Mouse (Mus musculus) heart, embryonic 14.5 days (tissue): Measurements from ENCODE around the gene Spg11. TPM values are rescaled to one million over a fixed set of nuclear protein-coding genes. Genes with fewer than 3 reads are reported as not detected.

ENCODE experiments used
- ATAC-seq: fragments of 200-750 bp; cut with Nextera tagmentation; 2 replicates; pipeline ENCODE4 v1.8.0; 2017; ENCODE audit warnings: low read depth, moderate TSS enrichment; ENCODE audit not compliant: insufficient number of reproducible peaks, insufficient read depth, low FRiP score
- H3K27ac ChIP-seq, 2 experiments: fragments of 200-500 bp in 1 of 2; fragments of 300-500 bp in 1 of 2; sonication (generic) in 1 of 2; replicated peaks in 1 of 2; 2 replicates each; pipeline ENCODE4 v1.5.1; 2012 to 2014; ENCODE audit warnings: low read depth in 2 of 2, low read length in 2 of 2, control low read depth in 1 of 2, mild to moderate bottlenecking in 1 of 2, mixed read lengths in 1 of 2; ENCODE audit not compliant: control insufficient read depth in 1 of 2, insufficient read depth in 1 of 2
- H3K27me3 ChIP-seq: fragments of 300-500 bp; sonication (generic); 2 replicates; pipeline ENCODE4 v1.6.1; 2014; ENCODE audit warnings: mild to moderate bottlenecking, low read length, control low read depth; ENCODE audit not compliant: control insufficient read depth, insufficient read depth
- H3K36me3 ChIP-seq: fragments of 300-500 bp; sonication (generic); 2 replicates; pipeline ENCODE4 v1.6.1; 2014; ENCODE audit warnings: mild to moderate bottlenecking, control low read depth, low read length, mixed read lengths; ENCODE audit not compliant: control insufficient read depth, insufficient read depth
- H3K4me1 ChIP-seq, 2 experiments: fragments of 200-500 bp in 1 of 2; fragments of 300-500 bp in 1 of 2; sonication (generic) in 1 of 2; 2 replicates each; pipeline ENCODE4 v1.6.1; 2012 to 2014; ENCODE audit warnings: low read length in 2 of 2, control low read depth in 1 of 2, mixed read lengths in 1 of 2; ENCODE audit not compliant: control insufficient read depth in 2 of 2, insufficient read depth in 2 of 2
- H3K4me2 ChIP-seq: fragments of 300-500 bp; sonication (generic); 2 replicates; pipeline ENCODE4 v1.6.1; 2014; ENCODE audit warnings: mild to moderate bottlenecking, low read length
- H3K4me3 ChIP-seq, 2 experiments: fragments of 200-500 bp in 1 of 2; fragments of 300-500 bp in 1 of 2; sonication (generic) in 1 of 2; 2 replicates each; pipeline ENCODE4 v1.5.1; 2012 to 2014; ENCODE audit warnings: low read length in 2 of 2, mild to moderate bottlenecking in 2 of 2, control low read depth in 1 of 2, low read depth in 1 of 2, moderate library complexity in 1 of 2; ENCODE audit not compliant: control insufficient read depth in 1 of 2, insufficient read depth in 1 of 2
- H3K9ac ChIP-seq: fragments of 300-500 bp; sonication (generic); 2 replicates; pipeline ENCODE4 v1.6.1; 2014; ENCODE audit warnings: mild to moderate bottlenecking, low read length
- H3K9me3 ChIP-seq: fragments of 300-500 bp; sonication (generic); 2 replicates; pipeline ENCODE4 v1.6.1; 2016; ENCODE audit warnings: low read length, control low read depth; ENCODE audit not compliant: control insufficient read depth
- WGBS: fragments of 180-500 bp; shearing (Covaris S2); extraction: QIAGEN DNeasy Blood & Tissue Kit; methylation state at CpG from one replicate; pipeline ENCODE4 v1.1.7; 2014; 5-methylcytosine and 5-hydroxymethylcytosine counted together
- polyA plus RNA-seq: library from polyadenylated mRNA; unstranded; fragments of >200 nt; fragmentation: Nextera tagmentation; extraction: Ambion mirVana; gene quantifications from 2 replicates; pipeline ENCODE4 v1.2.1, GENCODE M21; 2014

The Spg11 gene
- polyA plus RNA-seq, 1 experiment from 2014 or later = 6.1 TPM

GRCm38 (mm10) chr2:122059365-122060115, 58.6 kb downstream of the Spg11 start:
- peaks cover 6 to 11% of the 10 kb centered on the region in 2 experiments; a peak in 3 of 4 replicates for H3K4me1 ChIP-seq
- H3K9ac ChIP-seq = no peak overlapping the region
- H3K4me3 ChIP-seq = no peak overlapping the region
- ATAC-seq = no peak
- H3K27ac ChIP-seq = no peak overlapping the region
- no peaks in the 10 kb centered on the region for H3K9me3 ChIP-seq
- no peak overlapping the region for H3K4me2 ChIP-seq
- H3K36me3 ChIP-seq = peaks cover 59% of the 10 kb centered on the region
- 64% methylated on average over 11 of the region's 11 CpGs for WGBS
- H3K27me3 ChIP-seq = no peaks in the 10 kb centered on the region

GRCm38 (mm10) chr2:122043926-122044325, 74.3 kb downstream of the Spg11 start:
- Histone ChIP-seq H3K4me3 (no peak overlapping the region), H3K27ac (no peak overlapping the region), H3K4me1 (no peaks in the 10 kb centered on the region), H3K36me3 (peaks cover 64% of the 10 kb centered on the region), H3K9ac (no peak overlapping the region), H3K9me3 (no peaks in the 10 kb centered on the region), H3K27me3 (no peaks in the 10 kb centered on the region), H3K4me2 (no peak overlapping the region)
- ATAC-seq = no peak

- ATAC-seq = no peak
- 56% methylated on average over 3 of the region's 3 CpGs for WGBS
- no peak overlapping the region for H3K27ac ChIP-seq
These were observed 82.1 kb downstream of the Spg11 start for GRCm38 (mm10) chr2:122036064-122036463.

GRCm38 (mm10) chr2:122031970-122032369, 86.2 kb downstream of the Spg11 start:
- Histone ChIP-seq H3K9ac (no peak overlapping the region), H3K4me2 (no peak overlapping the region), H3K36me3 (peaks cover 35% of the 10 kb centered on the region), H3K9me3 (no peaks in the 10 kb centered on the region), H3K27ac (no peak overlapping the region), H3K4me3 (no peak overlapping the region), H3K27me3 (no peaks in the 10 kb centered on the region), H3K4me1 (peaks cover 0 to 17% of the 10 kb centered on the region in 2 experiments; a peak in 2 of 4 replicates)
- WGBS = 73% methylated on average over 5 of the region's 6 CpGs
- ATAC-seq = no peak

More at GRCm38 (mm10) chr2:122036064-122036463, 82.1 kb downstream of the Spg11 start:
- Histone ChIP-seq H3K4me2 (no peak overlapping the region), H3K27me3 (no peaks in the 10 kb centered on the region), H3K9me3 (no peaks in the 10 kb centered on the region), H3K4me3 (no peak overlapping the region), H3K9ac (no peak overlapping the region), H3K36me3 (peaks cover 45% of the 10 kb centered on the region), H3K4me1 (peaks cover 0 to 7% of the 10 kb centered on the region in 2 experiments; a peak in 1 of 4 replicates)

- Histone ChIP-seq H3K27me3 (no peaks in the 10 kb centered on the region), H3K4me1 (peaks cover 0 to 10% of the 10 kb centered on the region in 2 experiments; a peak in 2 of 4 replicates), H3K9ac (peak overlapping the region; percentile 94), H3K36me3 (peaks cover 28% of the 10 kb centered on the region), H3K27ac (peak overlapping the region; percentile 74 to 88), H3K9me3 (no peaks in the 10 kb centered on the region), H3K4me2 (peak overlapping the region; percentile 90), H3K4me3 (peak overlapping the region; percentile 71 to 93)
- WGBS = under 1% methylated on average over 67 of the region's 71 CpGs
- ATAC-seq = peak; percentile 31
These were observed 89.2 kb downstream of the Spg11 start for GRCm38 (mm10) chr2:122028756-122029700.

- under 1% methylated on average over 56 of the region's 67 CpGs for WGBS
- Histone ChIP-seq H3K27ac (peak within 1 kb of the TSS; percentile 91 to 97), H3K4me2 (peak within 1 kb of the TSS; percentile 90), H3K4me1 (peaks cover 0 to 10% of the 10 kb centered on the region in 2 experiments; a peak in 2 of 4 replicates), H3K27me3 (no peaks in the 10 kb centered on the region), H3K9me3 (no peaks in the 10 kb centered on the region), H3K4me3 (peak within 1 kb of the TSS; percentile 71 to 93), H3K36me3 (peaks cover 21% of the 10 kb centered on the region), H3K9ac (peak within 1 kb of the TSS; percentile 94)
- peak; percentile 100 for ATAC-seq
These were observed 90.1 kb downstream of the Spg11 start, which contains the start of gene Eif3j1 for GRCm38 (mm10) chr2:122027862-122028755. Eif3j1 (plus strand) TSS chr2:122028546.
